Mouse (Mus musculus) E14TG2a.4 (cell line): ENCODE measurements at regions not wholly inside any gene's neighbourhood (a gene's known extent, or its start where the extent isn't known, plus 50 kb on each side); places are given as distances from the start of the nearest gene placed in this dataset.

Experiments used
- CTCF ChIP-seq: conservative IDR thresholded peaks from 2 replicates; pipeline ENCODE4 v1.5.1; 2014; ENCODE audit warnings: low read length
- POU5F1 ChIP-seq: IDR thresholded peaks from 2 replicates; pipeline ENCODE4 v1.6.1; 2014; ENCODE audit warnings: low read length, borderline replicate concordance

DNA sequence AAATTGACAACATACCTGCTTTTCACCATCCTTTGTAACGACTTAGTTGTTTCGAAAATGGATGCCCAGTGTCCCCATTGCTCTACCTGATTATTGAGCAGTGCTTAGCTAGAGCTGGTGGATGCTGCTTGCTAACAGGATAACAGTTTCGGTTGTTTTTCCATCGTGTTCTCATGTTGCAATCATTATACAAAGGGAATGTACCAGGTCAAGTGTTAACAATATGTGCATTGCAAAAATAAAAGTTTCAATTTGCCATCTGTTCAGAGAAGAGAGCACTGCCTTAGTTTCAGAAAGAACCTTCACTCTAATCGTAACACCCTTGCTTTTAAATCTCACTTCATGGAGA lies 96.6 kb upstream of the Igbp1b start:
- TF ChIP-seq CTCF (no peak), POU5F1 (no peak)
